Mouse (Mus musculus) adipocyte (in vitro differentiated cells): ENCODE data around the gene Herc4.
"Not testable (repeated sequence)": the region's sequence is repeated elsewhere in the genome, so short reads cannot be mapped to it uniquely, and the experiment has no call there.

Source experiments
- DNase-seq: peaks from one replicate; pipeline ENCODE4 v3.0.0-alpha.2; 2016; ENCODE audit warnings: low spot score

Gene Herc4

GRCm38 (mm10) chr10:63248421-63248820, 4.8 kb downstream of the Herc4 start:
- DNase-seq = no peak

- no peak for DNase-seq
Measured at GRCm38 (mm10) chr10:63258696-63259095, 15.1 kb downstream of the Herc4 start.

GRCm38 (mm10) chr10:63259340-63259739, 15.7 kb downstream of the Herc4 start:
- no peak for DNase-seq

- no peak for DNase-seq
Measured at GRCm38 (mm10) chr10:63267941-63268340, 24.3 kb downstream of the Herc4 start.

DNA sequence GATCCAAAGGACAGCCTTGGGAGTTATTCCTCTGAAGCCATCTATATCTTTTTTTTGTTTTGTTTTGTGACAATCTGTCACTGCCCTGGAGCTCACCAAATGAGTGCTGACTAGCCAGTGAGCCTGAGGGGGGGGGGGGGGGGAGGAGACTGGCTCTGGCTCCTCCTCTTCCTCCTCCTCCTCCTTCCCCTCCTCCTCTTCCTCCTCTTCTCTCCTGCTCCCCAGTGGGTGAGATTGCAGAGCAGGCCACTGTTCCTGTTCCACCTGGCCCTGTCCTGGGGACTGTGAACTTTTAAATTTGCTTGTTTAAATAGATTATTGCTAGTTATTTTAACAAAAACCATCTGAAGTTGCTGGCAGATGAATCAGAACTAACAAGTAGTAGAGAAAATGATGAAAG, 28.8 kb downstream of the Herc4 start:
- DNase-seq = no peak

DNA sequence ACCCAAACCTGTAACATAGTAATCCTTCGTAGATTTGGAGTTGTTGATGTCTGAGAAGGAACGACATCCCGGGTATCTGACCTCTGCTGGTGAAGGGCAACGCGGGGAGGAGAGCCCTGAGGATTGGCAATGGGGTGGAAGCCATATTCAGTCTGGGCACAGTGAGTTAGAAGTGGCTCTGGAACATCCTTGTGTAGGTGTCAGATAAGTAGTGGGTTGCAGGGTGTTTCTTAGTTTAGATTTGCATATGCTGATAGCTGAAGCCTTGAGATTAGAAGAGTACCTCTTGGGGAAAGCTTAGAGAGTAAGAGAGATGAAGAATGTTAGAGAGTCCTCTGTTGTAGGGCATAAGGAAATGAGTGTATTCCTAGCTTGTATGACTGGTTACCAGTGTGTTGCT, 29.3 kb downstream of the Herc4 start:
- DNase-seq = no peak

- DNase-seq = no peak
Measured at GRCm38 (mm10) chr10:63277010-63277409, 33.4 kb downstream of the Herc4 start.

DNA sequence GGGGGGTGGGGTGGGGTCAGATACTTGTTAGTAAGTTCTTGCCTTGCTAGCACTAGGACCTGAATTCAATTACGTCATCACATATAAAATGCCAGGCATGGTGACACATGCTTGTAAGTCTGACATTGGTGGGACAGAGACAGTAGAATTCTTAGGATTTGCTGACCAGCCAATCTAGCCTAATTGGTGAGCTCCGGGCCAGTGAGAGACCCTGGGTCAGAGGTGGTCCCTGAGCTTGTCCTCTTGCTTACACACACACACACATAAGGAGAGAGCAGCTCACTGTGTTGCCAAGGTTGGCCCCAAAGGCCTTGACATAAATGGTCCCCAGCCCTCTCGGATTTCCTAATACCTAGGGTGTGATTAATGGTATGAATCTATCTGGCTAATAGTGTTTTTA, 36.2 kb downstream of the Herc4 start:
- no peak for DNase-seq

DNA sequence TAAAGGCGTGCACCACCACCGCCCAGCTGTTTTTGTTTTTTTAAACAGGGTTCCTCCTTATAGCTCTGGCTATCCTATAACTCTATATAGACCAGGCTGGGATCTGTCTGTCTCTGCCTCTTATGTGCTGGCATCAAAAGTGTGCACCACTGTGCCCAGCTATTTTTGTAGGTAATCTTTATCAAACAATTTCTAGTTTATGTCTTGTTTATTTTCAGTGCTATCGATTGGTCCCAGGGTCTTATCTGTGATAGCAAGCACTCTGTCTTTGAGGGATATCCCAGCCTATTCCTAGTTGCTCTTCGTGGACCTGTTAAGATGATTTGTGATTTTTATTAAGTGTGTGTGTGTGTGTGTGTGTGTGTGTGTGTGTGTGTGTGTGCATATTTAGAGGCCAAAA, 38.8 kb downstream of the Herc4 start:
- DNase-seq = no peak

DNA sequence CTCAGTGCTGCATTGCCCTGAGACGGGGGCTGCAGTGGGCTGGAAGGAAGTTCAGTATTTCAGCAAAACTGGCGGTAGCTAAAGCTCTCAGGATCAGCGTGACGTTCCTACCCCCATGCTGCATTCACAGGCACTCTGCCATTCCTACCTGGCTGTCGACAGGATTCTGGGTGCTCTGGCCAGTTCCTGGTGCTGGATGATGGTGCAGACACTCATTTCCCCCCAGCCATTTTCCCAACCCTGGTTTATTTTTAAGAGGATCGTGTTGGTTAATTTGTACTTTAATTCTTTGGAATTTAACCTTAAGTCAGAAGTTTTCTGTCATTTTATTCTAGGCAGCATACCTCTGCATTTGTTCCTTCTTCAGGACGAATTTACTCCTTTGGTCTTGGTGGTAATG, 39.2 kb downstream of the Herc4 start:
- DNase-seq = no peak

DNA sequence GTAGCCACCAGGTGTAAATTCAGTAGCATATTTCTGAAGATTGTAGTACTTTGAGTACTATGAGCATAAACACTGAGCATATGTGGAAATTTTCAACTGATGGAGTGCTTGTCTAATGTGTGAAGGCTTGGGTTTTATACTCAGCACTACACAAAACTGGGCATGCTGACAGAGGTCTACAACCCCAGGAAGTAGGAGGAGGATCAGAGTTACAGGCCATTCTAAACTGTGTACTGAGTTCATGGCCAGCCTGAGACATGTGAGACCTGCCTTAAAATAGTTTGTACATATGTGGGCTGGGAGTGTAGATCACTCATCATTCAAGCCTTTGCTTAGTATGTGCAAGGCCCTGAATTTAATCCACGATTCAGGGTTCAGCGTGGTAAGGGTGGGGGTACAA, 58.7 kb downstream of the Herc4 start:
- DNase-seq = peak; percentile 50

DNA sequence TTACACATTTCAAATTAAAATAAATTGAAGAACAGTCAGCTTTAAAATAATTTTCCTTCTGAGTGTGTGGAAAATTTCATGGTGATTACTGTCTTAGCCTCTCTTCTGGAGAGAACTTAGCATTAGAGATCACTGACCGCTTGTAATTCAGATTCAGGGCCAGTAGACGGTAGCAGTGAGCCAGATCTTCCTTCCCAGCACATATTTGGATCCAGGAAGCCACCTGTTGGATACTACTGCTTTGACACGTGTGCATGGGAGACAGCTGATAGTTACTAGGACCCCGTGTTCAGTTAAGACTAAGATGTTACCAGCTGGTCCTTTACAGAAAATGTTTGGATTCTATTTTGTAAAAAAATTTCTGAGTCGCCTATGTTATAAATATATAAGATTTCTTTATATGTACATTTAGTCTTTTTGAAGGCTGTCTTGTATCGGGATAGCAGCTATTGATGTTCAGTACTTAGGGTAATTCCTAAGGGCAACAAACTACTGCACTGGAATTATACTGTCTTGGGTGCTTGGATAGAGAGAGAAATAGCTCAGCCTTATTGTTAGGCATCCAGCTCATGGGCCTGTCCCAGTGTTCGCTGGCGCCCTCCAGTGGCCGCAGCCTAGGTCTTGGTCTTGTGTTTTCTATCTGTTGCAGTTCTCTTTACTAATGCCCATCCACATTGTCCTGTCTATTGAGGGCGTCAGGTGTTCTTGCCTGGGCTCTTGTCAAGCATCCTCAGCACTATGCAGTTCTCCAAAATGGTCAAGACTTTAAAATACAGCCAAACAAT, 65.2 kb downstream of the Herc4 start:
- DNase-seq = peak; percentile 73

- no peak for DNase-seq
Measured at GRCm38 (mm10) chr10:63313726-63314125, 70.1 kb downstream of the Herc4 start.

GRCm38 (mm10) chr10:63327091-63327490, 83.5 kb downstream of the Herc4 start:
- DNase-seq = no peak

GRCm38 (mm10) chr10:63336901-63337300, 93.3 kb downstream of the Herc4 start:
- DNase-seq = no peak

GRCm38 (mm10) chr10:63337326-63337725, 93.7 kb downstream of the Herc4 start:
- DNase-seq = no peak

DNA sequence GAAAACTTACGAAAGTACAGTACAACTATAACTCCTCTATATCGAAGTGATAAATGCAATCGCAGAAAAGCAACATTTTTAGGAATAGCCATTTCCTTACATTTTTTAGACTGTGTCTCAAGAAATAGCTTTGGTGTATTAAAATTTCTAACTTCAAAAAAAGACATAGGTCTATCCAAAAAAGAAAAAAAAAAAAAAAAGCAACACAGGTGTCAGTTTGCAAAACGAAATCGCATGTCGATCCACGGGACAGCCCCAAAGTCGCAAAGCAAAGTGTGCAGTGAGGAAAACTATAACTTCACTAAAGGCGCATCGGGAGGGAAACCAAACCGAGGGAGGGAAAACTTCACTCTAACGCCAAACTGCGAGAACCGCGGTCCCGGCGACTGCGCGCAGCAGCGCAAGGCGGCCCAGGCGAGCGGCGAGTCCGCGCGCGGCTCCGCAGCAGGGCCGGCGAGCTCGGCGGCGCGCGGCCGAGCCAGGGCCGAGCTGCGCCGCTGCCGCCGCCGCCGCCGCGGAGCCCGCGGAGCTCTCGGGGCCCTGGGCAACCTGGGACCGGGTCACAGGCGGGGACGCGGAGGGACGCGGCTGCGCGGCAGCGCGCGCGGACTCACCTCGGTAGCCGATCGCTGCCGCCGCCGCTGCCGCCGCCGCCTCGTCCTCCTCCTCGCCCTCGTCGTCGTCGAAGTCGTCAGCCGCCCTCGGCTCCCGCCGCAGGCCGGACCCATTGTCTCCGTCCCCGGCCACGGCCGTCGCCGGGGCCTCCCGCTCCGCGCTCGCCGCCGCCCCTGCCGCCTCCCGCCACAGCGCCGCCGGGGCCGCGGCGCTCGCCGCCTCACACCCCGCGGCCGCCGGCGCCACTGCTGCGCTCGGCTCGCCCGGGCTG, 94.6 kb downstream of the Herc4 start:
- DNase-seq = peak; percentile 32

DNA sequence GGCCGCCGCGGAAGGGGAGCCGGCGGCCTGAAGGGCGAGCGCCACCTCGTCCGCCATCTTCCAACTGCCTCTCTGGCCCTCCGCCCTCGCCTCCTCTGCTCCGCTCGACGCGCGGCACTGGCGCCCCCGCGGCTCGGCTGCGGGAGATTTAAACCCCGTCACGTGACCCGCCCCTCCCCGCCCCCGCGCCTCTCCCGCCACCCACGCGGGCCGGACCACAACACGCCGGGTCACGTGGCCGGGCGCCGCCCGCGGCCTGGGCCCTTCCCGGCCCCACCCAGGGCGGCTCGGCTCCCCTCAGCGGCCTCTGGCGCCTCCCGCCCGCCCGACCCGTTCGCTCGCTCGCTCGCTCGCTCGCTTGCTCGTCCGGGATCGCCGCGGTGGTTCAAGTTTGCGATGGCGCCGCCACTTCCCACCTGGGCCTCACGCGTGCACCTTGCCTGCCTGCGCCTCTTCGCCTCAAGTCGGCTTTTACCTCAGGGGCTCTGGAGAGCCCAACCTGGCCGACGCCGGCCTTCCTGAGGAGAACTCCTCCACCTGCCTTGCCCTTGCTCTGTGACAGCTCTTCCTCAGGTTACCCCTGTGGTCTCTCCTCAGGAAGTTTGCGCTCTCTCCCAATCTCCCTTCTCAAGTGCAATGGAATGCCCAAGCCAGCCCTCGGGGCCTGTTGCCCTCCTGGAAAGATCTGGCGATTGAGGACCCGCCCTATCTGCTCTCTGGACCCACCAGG, 95.5 kb downstream of the Herc4 start:
- DNase-seq = peak; percentile 53

- no peak for DNase-seq
Measured at GRCm38 (mm10) chr10:63341351-63341750, 97.7 kb downstream of the Herc4 start.

GRCm38 (mm10) chr10:63344751-63345150, 101.1 kb downstream of the Herc4 start:
- DNase-seq = no peak

DNA sequence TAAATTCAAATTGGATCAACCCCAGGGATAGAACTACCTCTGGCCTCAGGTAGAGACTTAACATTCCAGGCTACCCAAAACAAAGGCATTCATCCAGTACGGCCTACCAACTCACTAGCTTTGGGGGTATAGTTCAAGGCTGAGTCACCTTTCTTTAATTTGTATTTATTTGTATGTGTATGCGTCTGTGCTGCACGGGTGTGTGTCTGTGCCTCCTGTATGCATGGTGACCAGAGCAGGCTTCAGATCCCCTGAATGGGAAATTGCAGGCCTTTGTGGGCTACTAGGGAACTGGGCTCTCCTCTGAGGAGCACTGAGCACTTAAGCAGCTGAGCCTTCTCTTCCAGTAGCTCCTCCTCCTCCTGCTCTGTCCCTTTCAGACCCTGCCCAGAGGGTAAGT, 104.7 kb downstream of the Herc4 start:
- DNase-seq = no peak

DNA sequence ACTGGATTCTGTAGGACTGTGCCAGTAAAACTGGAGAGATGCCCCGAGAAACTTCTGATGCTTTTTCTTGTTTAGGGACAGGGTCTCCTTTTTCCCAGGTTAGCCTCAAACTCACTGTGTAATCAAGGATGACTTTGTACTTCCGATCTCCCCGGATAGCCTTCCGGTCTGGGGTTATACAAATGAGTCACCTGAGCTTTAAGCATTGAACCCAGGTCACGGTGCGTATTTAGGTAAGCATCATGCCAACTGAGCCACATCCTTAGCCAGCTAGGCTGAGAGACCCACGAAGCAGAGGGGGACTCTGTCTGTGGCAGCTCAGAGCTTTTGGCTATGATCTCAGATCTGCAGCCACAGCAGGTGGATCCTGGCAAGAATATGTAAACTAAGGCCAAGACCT, 107.1 kb downstream of the Herc4 start:
- DNase-seq = no peak

DNA sequence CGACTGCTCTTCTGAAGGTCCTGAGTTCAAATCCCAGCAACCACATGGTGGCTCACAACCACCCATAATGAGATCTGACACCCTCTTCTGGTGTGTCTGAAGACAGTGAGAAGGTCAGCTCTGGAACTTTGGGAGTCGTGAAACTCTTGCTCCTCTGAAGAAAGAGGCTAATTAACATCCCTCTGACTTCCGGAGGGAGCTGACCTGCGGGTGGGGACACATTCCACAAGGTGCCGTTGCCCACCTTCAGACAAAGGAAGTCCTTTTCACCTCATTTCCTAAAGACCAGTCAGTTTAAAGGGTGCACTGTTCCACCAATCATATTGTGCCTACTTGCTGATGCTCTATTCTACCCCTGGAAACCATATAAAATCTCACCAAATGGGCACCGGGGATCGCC, 107.5 kb downstream of the Herc4 start:
- DNase-seq = not testable (repeated sequence)
